Mouse (Mus musculus): ENCODE data around the gene Ppp1r15a. TPM values are rescaled to one million over a fixed set of nuclear protein-coding genes. Genes with fewer than 3 reads are reported as not detected.
"Not testable (repeated sequence)": the region's sequence is repeated elsewhere in the genome, so short reads cannot be mapped to it uniquely, and the experiment has no call there.

The Ppp1r15a gene
- polyA plus RNA-seq, 1 experiment = not detected

DNA sequence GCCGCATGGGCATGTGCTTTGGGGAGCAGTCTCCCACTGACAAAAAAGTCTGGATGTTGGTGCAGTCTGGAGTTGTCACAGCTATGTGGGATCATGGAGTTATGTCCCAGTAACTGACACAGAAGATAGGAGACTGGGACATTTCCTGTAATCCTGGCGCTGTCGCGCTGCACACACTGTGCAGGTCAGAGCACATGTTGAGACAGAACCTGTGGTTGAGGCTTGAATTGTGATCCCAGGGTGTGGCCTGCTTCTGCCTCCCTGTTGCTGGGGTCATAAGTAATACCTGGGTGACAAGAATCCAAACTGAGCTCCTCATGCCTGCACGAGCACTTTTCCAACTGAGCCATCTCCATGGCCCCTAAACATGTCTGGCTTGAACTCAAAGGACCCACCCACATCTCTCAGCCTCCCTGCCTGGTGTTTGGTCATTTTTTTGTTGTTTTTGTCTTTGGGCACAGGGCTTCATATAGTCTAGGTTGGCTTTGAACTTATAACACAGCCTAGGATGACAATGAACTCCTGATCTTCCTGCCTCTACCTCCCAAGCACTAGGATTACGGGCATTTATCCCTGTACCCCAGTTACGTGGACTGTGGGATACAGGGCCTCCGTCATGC is 33.7 kb downstream of the Ppp1r15a start:
- 96% methylated on average over 8 of the region's 8 CpGs for WGBS
- H3K27ac ChIP-seq (ENCODE audit: insufficient read depth, low read depth, low read length) = no peak overlapping the region
- H3K4me3 ChIP-seq (ENCODE audit: insufficient read depth, low read depth, low read length) = no peak overlapping the region
- no peak for TF ChIP-seq POLR2A (IDR thresholded peaks at IDR 0.05; ENCODE audit: insufficient read depth, low read depth, low read length)
- no peak for TF ChIP-seq CTCF (IDR thresholded peaks at IDR 0.05; ENCODE audit: insufficient read depth, low read depth, low read length)
- H3K4me1 ChIP-seq (ENCODE audit: control insufficient read depth, insufficient read depth, low read length) = peaks cover 23% of the 10 kb centered on the region

DNA sequence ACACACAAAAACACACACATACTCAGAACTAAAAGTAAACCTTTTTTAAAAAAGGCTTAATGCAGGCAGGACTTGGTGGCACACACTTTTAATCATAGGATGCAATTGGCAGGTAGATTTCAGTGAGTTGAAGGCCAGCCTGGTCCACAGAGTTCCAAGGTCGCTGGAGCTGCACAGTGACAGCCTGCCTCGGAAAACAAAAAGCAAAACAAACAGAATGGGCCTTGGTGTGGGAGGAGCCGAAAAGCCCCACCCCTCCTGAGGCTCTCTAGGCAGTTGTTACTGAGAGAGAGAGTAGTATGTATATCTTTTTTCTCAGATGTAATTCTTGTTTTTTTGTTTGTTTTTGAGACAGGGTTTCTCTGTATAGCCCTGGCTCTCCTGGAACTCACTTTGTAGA is 34.8 kb downstream of the Ppp1r15a start:
- Histone ChIP-seq H3K27ac (ENCODE audit: insufficient read depth, low read depth, low read length) (no peak overlapping the region), H3K4me1 (ENCODE audit: control insufficient read depth, insufficient read depth, low read length) (peaks cover 23% of the 10 kb centered on the region), H3K4me3 (ENCODE audit: insufficient read depth, low read depth, low read length) (no peak overlapping the region)
- WGBS = 16% methylated on average over 3 of the region's 3 CpGs
- TF ChIP-seq POLR2A (IDR thresholded peaks at IDR 0.05; ENCODE audit: insufficient read depth, low read depth, low read length) (no peak), CTCF (IDR thresholded peaks at IDR 0.05; ENCODE audit: insufficient read depth, low read depth, low read length) (no peak)

DNA sequence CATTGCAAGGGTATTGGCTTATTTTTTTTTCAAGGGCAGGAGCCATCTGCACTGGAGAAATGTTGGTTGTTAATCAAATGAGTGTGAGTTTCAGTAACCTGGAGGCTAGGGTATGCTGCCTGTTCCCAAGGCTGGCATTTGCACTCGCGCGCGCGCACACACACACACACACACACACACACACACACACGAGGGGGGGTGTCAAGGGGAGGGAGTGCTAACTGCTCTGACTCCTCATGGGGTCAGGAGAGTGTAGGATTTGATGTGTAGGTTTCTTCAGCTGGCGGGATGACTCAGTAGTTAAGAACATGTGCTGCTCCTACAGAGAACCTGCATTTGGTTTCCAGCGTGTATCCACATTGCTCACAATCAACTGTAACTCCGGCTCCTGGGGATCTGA is 35.2 kb downstream of the Ppp1r15a start:
- H3K4me1 ChIP-seq (ENCODE audit: control insufficient read depth, insufficient read depth, low read length) = peaks cover 23% of the 10 kb centered on the region
- no peak for TF ChIP-seq CTCF (IDR thresholded peaks at IDR 0.05; ENCODE audit: insufficient read depth, low read depth, low read length)
- no peak for TF ChIP-seq POLR2A (IDR thresholded peaks at IDR 0.05; ENCODE audit: insufficient read depth, low read depth, low read length)
- no peak overlapping the region for H3K4me3 ChIP-seq (ENCODE audit: insufficient read depth, low read depth, low read length)
- H3K27ac ChIP-seq (ENCODE audit: insufficient read depth, low read depth, low read length) = no peak overlapping the region
- 27% methylated on average over 9 of the region's 9 CpGs for WGBS

DNA sequence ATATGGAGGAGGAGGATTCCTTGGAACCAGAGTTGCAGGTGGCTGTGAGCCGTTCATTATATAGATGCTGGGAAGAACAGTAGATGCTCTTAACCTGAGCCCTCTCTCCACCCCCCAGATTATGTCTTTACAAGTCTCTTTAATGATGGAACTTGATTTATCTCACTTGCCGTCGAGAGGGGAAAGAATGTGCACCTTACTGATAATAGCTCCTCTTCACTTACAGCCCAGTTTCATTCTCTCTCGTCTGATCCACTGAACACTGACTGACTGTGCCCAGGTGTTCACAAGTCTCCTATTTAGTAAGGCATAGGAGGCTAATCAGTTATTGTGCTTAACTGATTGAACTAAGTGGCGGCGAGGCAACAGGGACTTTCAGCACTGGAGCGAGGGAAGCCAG is 36.5 kb downstream of the Ppp1r15a start:
- H3K4me3 ChIP-seq (ENCODE audit: insufficient read depth, low read depth, low read length) = no peak overlapping the region
- peaks cover 23% of the 10 kb centered on the region for H3K4me1 ChIP-seq (ENCODE audit: control insufficient read depth, insufficient read depth, low read length)
- 89% methylated on average over 7 of the region's 7 CpGs for WGBS
- H3K27ac ChIP-seq (ENCODE audit: insufficient read depth, low read depth, low read length) = no peak overlapping the region
- TF ChIP-seq CTCF (IDR thresholded peaks at IDR 0.05; ENCODE audit: insufficient read depth, low read depth, low read length) (no peak), POLR2A (IDR thresholded peaks at IDR 0.05; ENCODE audit: insufficient read depth, low read depth, low read length) (no peak)

DNA sequence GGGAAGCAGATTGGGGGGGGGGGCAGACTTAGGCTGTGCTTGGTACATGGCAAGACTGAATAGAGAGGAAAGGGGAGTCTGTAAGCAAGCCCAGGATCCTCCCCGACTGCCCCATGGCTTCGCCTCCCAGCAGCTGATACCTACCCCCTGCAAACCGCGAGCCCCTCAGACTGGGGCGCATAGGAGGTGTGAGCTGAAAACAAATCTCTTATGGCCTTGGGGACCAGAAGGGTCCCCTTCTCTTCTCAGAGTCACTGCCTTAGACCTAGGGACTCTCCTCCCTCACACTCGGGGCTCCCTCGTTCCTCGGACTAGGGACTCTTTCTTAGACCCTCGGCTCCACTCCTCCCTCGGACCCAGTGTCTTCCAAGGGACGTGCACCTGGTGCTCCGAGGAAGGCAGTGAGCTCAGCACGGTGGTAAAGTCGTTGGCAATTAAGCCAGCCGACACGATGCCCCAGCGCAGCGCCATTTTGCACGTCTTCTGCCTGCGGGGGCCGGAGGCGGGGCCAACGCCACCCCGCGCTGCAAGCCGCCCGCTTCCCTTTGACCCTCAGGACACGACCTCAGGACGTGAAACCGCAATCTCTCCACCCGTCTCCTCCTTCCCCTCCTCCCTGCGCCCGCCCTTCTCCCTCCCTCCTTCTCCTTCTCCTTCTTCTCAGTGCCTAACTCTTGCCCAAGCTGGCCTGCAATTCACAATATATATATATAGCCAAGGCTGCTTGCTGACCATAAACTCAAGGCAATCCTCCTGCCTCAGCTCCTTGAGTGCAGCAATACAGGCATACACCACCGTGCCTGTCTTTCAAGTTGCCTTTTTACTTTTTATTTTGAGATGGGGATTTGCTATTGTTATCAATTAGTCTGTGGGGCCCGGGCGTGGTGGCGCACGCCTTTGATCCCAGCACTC is 37.5 kb downstream of the Ppp1r15a start, which contains the start of gene Dhdh:
Gene Dhdh, minus strand, starts transcription at position 513 of the 912 bp plus-strand sequence.
- Histone ChIP-seq H3K4me1 (ENCODE audit: control insufficient read depth, insufficient read depth, low read length) (peaks cover 23% of the 10 kb centered on the region), H3K4me3 (ENCODE audit: insufficient read depth, low read depth, low read length) (peak within 1 kb of the TSS; percentile 49), H3K27ac (ENCODE audit: insufficient read depth, low read depth, low read length) (peak within 1 kb of the TSS; percentile 73)
- peak; percentile 60; the same call in 1 of the 2 replicates for TF ChIP-seq POLR2A (IDR thresholded peaks at IDR 0.05; ENCODE audit: insufficient read depth, low read depth, low read length)
- TF ChIP-seq CTCF (IDR thresholded peaks at IDR 0.05; ENCODE audit: insufficient read depth, low read depth, low read length) = no peak
- 9% methylated on average over 38 of the region's 38 CpGs for WGBS

DNA sequence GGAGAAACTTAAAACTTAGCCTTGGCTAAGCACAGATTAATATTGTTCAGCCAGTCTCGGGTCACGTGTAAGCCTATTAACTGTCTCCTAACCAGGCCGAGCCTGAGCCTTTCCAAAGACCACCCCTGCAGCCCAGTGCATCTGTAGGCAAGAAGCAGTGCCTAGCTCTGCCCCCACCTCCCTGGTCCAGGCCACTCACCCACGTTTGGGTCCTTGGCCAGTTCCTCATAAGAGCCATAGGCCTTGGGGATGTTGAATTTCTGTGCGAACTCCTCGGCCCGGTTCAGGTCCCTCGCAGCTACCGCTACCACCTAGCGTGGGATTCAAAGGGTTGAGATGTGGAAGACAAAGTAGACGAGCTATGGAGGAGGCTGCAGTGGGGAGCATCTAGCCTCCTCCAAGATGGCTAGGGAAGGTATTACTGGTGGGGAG is 38.2 kb downstream of the Ppp1r15a start:
- Histone ChIP-seq H3K4me1 (ENCODE audit: control insufficient read depth, insufficient read depth, low read length) (peaks cover 23% of the 10 kb centered on the region), H3K4me3 (ENCODE audit: insufficient read depth, low read depth, low read length) (peak overlapping the region; percentile 9; the same call in 1 of the 2 replicates), H3K27ac (ENCODE audit: insufficient read depth, low read depth, low read length) (no peak overlapping the region)
- WGBS = 40% methylated on average over 11 of the region's 11 CpGs
- TF ChIP-seq POLR2A (IDR thresholded peaks at IDR 0.05; ENCODE audit: insufficient read depth, low read depth, low read length) = no peak
- no peak for TF ChIP-seq CTCF (IDR thresholded peaks at IDR 0.05; ENCODE audit: insufficient read depth, low read depth, low read length)

DNA sequence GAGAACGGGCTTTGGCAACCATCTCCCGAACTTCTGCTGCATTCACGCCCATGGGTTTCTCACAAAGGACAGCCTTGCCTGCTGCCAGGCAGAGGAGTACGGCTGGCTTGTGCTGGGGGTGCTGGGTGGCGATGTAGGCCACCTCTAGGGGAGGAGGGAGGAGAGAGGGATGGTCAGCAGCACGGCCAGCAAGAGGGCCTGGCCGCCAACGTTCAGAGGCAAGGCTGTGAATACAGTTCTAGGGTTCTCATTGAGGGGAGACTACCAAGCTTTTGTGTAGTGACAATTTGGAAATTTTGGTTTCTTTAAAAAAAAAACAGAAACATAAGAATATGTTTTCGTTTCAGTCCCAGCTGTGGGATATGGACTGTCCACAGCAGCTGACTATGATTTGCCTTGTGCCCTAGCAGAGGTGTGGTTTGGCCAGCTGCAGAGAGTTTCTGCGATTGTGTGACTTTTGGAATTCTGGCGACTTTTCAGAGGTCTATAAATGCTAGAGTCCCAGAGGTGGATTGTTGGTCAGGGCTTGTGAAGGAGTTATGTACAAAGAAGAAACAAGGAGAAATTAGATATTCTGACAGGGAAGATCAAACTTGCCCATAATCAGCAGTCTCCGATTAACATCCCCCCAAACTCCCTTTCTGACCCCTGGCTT is 39.2 kb downstream of the Ppp1r15a start, which contains the start of gene Gm45808:
Gene Gm45808, minus strand, starts transcription at position 51 of the 655 bp plus-strand sequence.
- 71% methylated on average over 12 of the region's 12 CpGs for WGBS
- Histone ChIP-seq H3K4me1 (ENCODE audit: control insufficient read depth, insufficient read depth, low read length) (peaks cover 23% of the 10 kb centered on the region), H3K27ac (ENCODE audit: insufficient read depth, low read depth, low read length) (no peak within 1 kb of the TSS), H3K4me3 (ENCODE audit: insufficient read depth, low read depth, low read length) (no peak within 1 kb of the TSS)
- TF ChIP-seq POLR2A (IDR thresholded peaks at IDR 0.05; ENCODE audit: insufficient read depth, low read depth, low read length) = no peak
- no peak for TF ChIP-seq CTCF (IDR thresholded peaks at IDR 0.05; ENCODE audit: insufficient read depth, low read depth, low read length)

DNA sequence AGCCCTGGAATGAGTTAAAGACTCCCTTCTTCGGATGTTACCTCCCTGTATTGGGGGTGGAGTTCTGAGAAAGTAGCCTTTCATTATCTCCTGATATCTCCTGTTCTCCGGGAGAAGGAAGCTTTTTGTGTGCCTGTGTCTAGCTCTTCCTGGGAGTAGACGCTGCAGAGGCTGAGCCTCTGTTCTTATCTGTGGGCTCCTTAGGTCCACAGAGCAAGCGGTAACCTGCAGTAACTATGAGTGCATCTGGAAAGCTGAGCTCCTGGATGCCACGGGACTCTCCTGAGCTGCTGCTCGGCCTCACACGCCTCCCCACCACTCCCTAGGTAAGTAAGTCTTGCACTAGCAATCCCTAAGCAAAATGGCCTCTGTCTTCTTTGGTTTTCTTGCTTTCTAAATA is 39.9 kb downstream of the Ppp1r15a start:
- peaks cover 21% of the 10 kb centered on the region for H3K4me1 ChIP-seq (ENCODE audit: control insufficient read depth, insufficient read depth, low read length)
- 76% methylated on average over 7 of the region's 7 CpGs for WGBS
- no peak overlapping the region for H3K27ac ChIP-seq (ENCODE audit: insufficient read depth, low read depth, low read length)
- TF ChIP-seq CTCF (IDR thresholded peaks at IDR 0.05; ENCODE audit: insufficient read depth, low read depth, low read length) (no peak), POLR2A (IDR thresholded peaks at IDR 0.05; ENCODE audit: insufficient read depth, low read depth, low read length) (no peak)
- no peak overlapping the region for H3K4me3 ChIP-seq (ENCODE audit: insufficient read depth, low read depth, low read length)

DNA sequence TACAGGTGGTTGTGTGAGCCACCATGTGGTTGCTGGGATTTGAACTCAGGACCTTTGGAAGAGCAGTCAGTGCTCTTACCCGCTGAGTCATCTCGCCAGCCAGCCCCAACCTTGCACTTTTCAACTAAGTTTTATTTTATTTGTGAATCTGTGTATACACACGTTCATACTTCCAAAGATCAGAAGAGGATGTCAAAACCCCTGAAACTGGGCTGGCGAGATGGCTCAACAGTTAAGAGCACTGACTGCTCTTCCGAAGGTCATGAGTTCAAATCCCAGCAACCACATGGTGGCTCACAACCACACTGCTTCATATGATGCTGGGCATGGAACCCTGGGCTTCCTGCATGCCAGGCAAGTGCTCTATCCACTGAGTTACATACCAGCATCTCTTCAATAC is 41.1 kb downstream of the Ppp1r15a start:
- H3K4me1 ChIP-seq (ENCODE audit: control insufficient read depth, insufficient read depth, low read length) = peaks cover 17% of the 10 kb centered on the region
- H3K27ac ChIP-seq (ENCODE audit: insufficient read depth, low read depth, low read length); H3K4me3 ChIP-seq (ENCODE audit: insufficient read depth, low read depth, low read length): not testable (repeated sequence)
- 95% methylated on average over 5 of the region's 5 CpGs for WGBS
